Mouse (Mus musculus) myocyte (in vitro differentiated cells): ENCODE data around the gene Olfr1414. TPM values are rescaled to one million over a fixed set of nuclear protein-coding genes. Genes with fewer than 3 reads are reported as not detected.

Experiments
- H3K27me3 ChIP-seq: one replicate; pipeline ENCODE4 v1.6.1; 2011; ENCODE audit not compliant: control insufficient read depth, insufficient read depth, insufficient read length
- H3K36me3 ChIP-seq: one replicate; pipeline ENCODE4 v1.6.1; 2011; ENCODE audit not compliant: control insufficient read depth, insufficient read depth
- H3K4me2 ChIP-seq: one replicate; pipeline ENCODE4 v1.6.1; 2011; ENCODE audit warnings: low read depth, control low read depth
- H3K4me3 ChIP-seq: one replicate; pipeline ENCODE4 v1.5.1; 2011; ENCODE audit warnings: mild to moderate bottlenecking, control low read depth, moderate library complexity
- H3K79me2 ChIP-seq: one replicate; pipeline ENCODE4 v1.6.1; 2011; ENCODE audit not compliant: control insufficient read depth, insufficient read depth
- H3ac ChIP-seq: one replicate; pipeline ENCODE4 v1.6.1; 2011; ENCODE audit not compliant: control insufficient read depth, insufficient read length
- CEBPB ChIP-seq: IDR thresholded peaks from 2 replicates; pipeline ENCODE4 v1.6.1; 2011; ENCODE audit warnings: mild to moderate bottlenecking, moderate library complexity; ENCODE audit not compliant: poor library complexity, insufficient read depth, severe bottlenecking
- E2F4 ChIP-seq: IDR thresholded peaks from one replicate; pipeline ENCODE4 v1.6.1; 2011; ENCODE audit warnings: mild to moderate bottlenecking, control low read depth, moderate library complexity; ENCODE audit not compliant: insufficient read depth
- MAX ChIP-seq: IDR thresholded peaks from one replicate; pipeline ENCODE4 v1.6.1; 2011; ENCODE audit warnings: low read depth, mild to moderate bottlenecking, control low read depth
- MYOD1 ChIP-seq, 3 experiments: IDR thresholded peaks; one replicate each; pipeline ENCODE4 v1.6.1; 2011; ENCODE audit warnings: control low read depth in 2 of 3, low read depth in 2 of 3, mild to moderate bottlenecking in 2 of 3, moderate library complexity in 1 of 3; ENCODE audit not compliant: insufficient read length in 2 of 3, control insufficient read depth in 1 of 3
- MYOG ChIP-seq, 3 experiments: IDR thresholded peaks; one replicate each; pipeline ENCODE4 v1.6.1; 2011; ENCODE audit warnings: control low read depth in 2 of 3, low read depth in 2 of 3, mild to moderate bottlenecking in 2 of 3; ENCODE audit not compliant: insufficient read length in 2 of 3, control insufficient read depth in 1 of 3, insufficient read depth in 1 of 3
- POLR2A ChIP-seq: IDR thresholded peaks from one replicate; pipeline ENCODE4 v1.6.1; 2011; ENCODE audit warnings: low read depth, mild to moderate bottlenecking, control low read depth, moderate library complexity; ENCODE audit not compliant: insufficient read length
- POLR2AphosphoS2 ChIP-seq: IDR thresholded peaks from one replicate; pipeline ENCODE4 v1.6.1; 2011; ENCODE audit warnings: low read depth, control low read depth; ENCODE audit not compliant: insufficient read length
- REST ChIP-seq: IDR thresholded peaks from one replicate; pipeline ENCODE4 v1.6.1; 2011; ENCODE audit warnings: mild to moderate bottlenecking, control low read depth, moderate library complexity; ENCODE audit not compliant: insufficient read depth, insufficient read length
- SRF ChIP-seq: IDR thresholded peaks from one replicate; pipeline ENCODE4 v1.6.1; 2011; ENCODE audit warnings: low read depth; ENCODE audit not compliant: control insufficient read depth, insufficient read length
- TCF12 ChIP-seq: IDR thresholded peaks from one replicate; pipeline ENCODE4 v1.6.1; 2011; ENCODE audit warnings: mild to moderate bottlenecking, control low read depth; ENCODE audit not compliant: poor library complexity, insufficient read depth, severe bottlenecking
- TCF3 ChIP-seq: IDR thresholded peaks from one replicate; pipeline ENCODE4 v1.6.1; 2011; ENCODE audit warnings: low read depth, control low read depth; ENCODE audit not compliant: insufficient read length
- USF1 ChIP-seq: IDR thresholded peaks from one replicate; pipeline ENCODE4 v1.6.1; 2011; ENCODE audit warnings: low read depth, mild to moderate bottlenecking, control low read depth, moderate library complexity
- polyA plus RNA-seq: library from polyadenylated mRNA; unstranded; fragments of >200 nt; fragmentation: generic; extraction: Trizol; gene quantifications from one replicate; pipeline ENCODE4 v1.2.1, GENCODE M21; 2012; ENCODE audit warnings: missing spikeins

The Olfr1414 gene
- polyA plus RNA-seq, 1 experiment = not detected

DNA sequence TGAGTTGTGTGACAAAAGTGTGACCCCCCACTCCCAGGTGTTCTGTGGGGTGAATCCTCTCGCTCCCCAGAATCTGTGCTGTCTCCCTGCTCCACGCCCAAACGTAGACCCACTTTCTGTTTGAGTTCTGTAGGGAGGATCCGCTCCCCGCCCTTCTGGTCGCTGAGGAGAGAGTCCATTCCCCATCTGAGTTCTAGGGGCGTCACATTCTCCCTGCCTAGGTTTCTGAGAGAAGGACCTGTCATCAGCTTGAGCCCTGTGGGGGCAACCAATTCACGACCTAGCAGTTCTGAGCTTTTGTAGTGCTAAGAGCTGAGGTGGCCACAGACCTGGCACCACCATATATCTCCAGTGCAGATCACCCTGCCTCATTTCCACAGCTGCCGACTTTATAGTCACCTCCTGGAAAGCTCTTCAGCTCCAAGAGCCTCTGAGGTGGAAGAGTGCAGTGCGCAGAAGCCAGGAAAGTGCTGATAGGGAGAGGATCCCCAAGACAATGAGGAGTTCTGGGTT lies 44.3 kb downstream of the Olfr1414 start:
- Histone ChIP-seq H3K4me2 (peak overlapping the region; percentile 100), H3K79me2 (peaks cover 24% of the 10 kb centered on the region), H3K36me3 (peaks cover 10% of the 10 kb centered on the region), H3K27me3 (peaks cover 13% of the 10 kb centered on the region), H3K4me3 (peak overlapping the region; percentile 85), H3ac (peak overlapping the region; percentile 72)
- TF ChIP-seq CEBPB = no peak
- TF ChIP-seq SRF = no peak
- no peak for TF ChIP-seq POLR2AphosphoS2
- no peak for TF ChIP-seq MYOD1 (IDR thresholded peaks at IDR 0.05; ENCODE audit: control insufficient read depth in 1 of 3, insufficient read length in 2 of 3, low read depth in 2 of 3)
- no peak for TF ChIP-seq TCF3
- TF ChIP-seq POLR2A = no peak
- no peak for TF ChIP-seq MAX
- no peak for TF ChIP-seq REST
- no peak for TF ChIP-seq MYOG (IDR thresholded peaks at IDR 0.05; ENCODE audit: control insufficient read depth in 1 of 3, insufficient read depth in 1 of 3, insufficient read length in 2 of 3, low read depth in 2 of 3)
- TF ChIP-seq TCF12 = no peak
- TF ChIP-seq E2F4 = no peak
- TF ChIP-seq USF1 = no peak

DNA sequence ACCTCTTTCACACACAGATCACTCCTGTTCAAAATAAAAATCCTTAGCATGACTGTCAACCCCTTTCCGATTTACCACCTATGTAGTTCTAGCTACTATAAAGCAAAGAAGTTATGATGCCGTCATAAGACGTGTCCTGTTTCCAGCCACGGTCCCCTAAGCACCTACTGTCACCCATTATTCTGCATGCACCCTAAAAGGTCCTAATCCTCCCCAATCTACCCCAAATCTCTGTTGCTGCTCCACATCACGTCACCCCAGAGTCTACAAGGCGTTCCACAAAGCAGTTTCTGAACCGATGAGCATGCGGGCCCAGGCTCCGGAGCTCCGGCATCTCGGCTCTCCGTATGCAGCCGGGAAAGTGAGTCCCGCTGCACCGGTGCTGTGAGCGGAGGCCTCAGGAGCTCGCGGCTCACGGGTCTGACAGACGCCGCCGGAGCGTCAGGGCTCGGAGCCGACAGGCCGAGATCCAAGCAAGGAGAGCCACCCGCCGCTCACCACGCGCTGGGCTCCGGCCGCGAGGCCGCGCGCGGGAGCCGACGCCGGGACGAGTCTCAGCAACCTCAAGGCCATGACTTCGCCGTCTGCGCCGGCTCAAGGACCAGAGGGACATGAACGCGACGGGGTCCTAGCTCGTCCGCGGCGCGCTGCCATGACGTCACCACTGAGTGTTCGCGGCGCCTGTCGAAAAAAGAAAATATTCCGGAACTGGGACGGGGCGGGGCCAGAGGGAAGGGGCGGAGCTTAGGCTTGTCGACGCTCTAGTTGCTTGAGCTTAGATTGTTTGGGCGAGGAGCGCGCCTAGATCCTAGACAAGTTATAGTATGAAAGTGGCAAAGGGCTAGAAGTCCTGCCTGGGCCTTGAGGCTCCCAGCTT lies 45.1 kb downstream of the Olfr1414 start, which contains the start of gene Ndufa10:
Gene Ndufa10, minus strand, starts transcription at position 696 of the 877 bp plus-strand sequence.
- TF ChIP-seq TCF12 (no peak), MYOG (IDR thresholded peaks at IDR 0.05; ENCODE audit: control insufficient read depth in 1 of 3, insufficient read depth in 1 of 3, insufficient read length in 2 of 3, low read depth in 2 of 3) (peak in 1 of 3 experiments; percentile 6), SRF (peak; percentile 85), TCF3 (no peak), POLR2A (peak; percentile 87), MAX (no peak), CEBPB (no peak), MYOD1 (IDR thresholded peaks at IDR 0.05; ENCODE audit: control insufficient read depth in 1 of 3, insufficient read length in 2 of 3, low read depth in 2 of 3) (no peak), REST (peak; percentile 30), E2F4 (no peak), USF1 (no peak), POLR2AphosphoS2 (peak; percentile 82)
- Histone ChIP-seq H3K27me3 (peaks cover 9% of the 10 kb centered on the region), H3K4me2 (peak within 1 kb of the TSS; percentile 100), H3K36me3 (peaks cover 13% of the 10 kb centered on the region), H3K4me3 (peak within 1 kb of the TSS; percentile 85), H3ac (peak within 1 kb of the TSS; percentile 72), H3K79me2 (peaks cover 24% of the 10 kb centered on the region)

DNA sequence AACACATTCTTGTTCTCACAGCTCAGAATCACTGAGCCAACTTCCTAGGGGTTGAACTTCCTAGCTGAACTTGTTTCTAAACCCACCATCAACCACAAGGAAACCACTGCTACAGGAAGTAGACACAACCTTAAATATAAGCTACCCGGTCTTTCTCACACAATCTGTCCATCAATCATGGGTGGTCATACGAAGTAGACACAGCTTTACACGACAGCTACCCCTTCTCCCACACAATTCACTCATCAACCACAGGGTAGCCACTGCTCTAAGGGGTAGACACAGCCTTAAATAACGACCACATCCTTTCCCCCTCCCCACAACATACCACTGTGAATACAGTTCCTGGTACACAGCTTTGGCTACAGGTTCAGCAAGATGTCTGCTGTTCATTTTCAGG lies 49.6 kb downstream of the Olfr1414 start:
- Histone ChIP-seq H3K4me3 (no peak overlapping the region), H3ac (no peak overlapping the region), H3K36me3 (peaks cover 32% of the 10 kb centered on the region), H3K27me3 (no peaks in the 10 kb centered on the region), H3K79me2 (peaks cover 24% of the 10 kb centered on the region), H3K4me2 (no peak overlapping the region)
- TF ChIP-seq USF1 (no peak), CEBPB (no peak), MAX (no peak), TCF3 (no peak), TCF12 (no peak), REST (no peak), POLR2AphosphoS2 (no peak), SRF (no peak), MYOD1 (IDR thresholded peaks at IDR 0.05; ENCODE audit: control insufficient read depth in 1 of 3, insufficient read length in 2 of 3, low read depth in 2 of 3) (no peak), POLR2A (no peak), MYOG (IDR thresholded peaks at IDR 0.05; ENCODE audit: control insufficient read depth in 1 of 3, insufficient read depth in 1 of 3, insufficient read length in 2 of 3, low read depth in 2 of 3) (no peak), E2F4 (no peak)

DNA sequence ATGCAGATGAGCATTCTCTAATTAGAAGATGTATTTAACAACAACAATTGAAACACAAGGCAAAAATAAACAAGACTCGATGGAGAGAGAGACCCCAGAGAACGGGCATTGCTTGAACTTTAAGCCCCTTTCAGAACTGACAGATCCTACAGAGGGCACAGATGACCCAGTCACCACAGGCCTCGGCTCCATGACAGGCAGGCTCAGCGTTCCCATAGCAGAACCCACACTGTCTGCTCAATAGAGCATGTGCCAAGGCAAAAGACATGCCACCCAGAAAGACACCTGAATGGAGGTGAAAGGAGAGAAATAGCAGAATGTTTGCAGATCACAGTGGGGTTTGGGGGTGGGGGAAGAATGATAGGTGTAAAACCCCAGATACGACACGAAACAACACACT lies 60.0 kb downstream of the Olfr1414 start:
- no peak overlapping the region for H3ac ChIP-seq
- H3K27me3 ChIP-seq = no peaks in the 10 kb centered on the region
- H3K4me3 ChIP-seq = no peak overlapping the region
- no peak for TF ChIP-seq REST
- TF ChIP-seq MAX = no peak
- no peak for TF ChIP-seq CEBPB
- no peak for TF ChIP-seq SRF
- no peak for TF ChIP-seq TCF12
- no peak for TF ChIP-seq MYOD1 (IDR thresholded peaks at IDR 0.05; ENCODE audit: control insufficient read depth in 1 of 3, insufficient read length in 2 of 3, low read depth in 2 of 3)
- no peak for TF ChIP-seq E2F4
- TF ChIP-seq POLR2AphosphoS2 = no peak
- TF ChIP-seq TCF3 = no peak
- no peak for TF ChIP-seq POLR2A
- no peak for TF ChIP-seq USF1
- TF ChIP-seq MYOG (IDR thresholded peaks at IDR 0.05; ENCODE audit: control insufficient read depth in 1 of 3, insufficient read depth in 1 of 3, insufficient read length in 2 of 3, low read depth in 2 of 3) = no peak
- peaks cover 70% of the 10 kb centered on the region for H3K36me3 ChIP-seq
- H3K79me2 ChIP-seq = no peaks in the 10 kb centered on the region
- no peak overlapping the region for H3K4me2 ChIP-seq
